Mouse (Mus musculus) olfactory bulb, adult 2 months (tissue): ENCODE data around the gene Scgb1b20.
"Not testable (repeated sequence)": the region's sequence is repeated elsewhere in the genome, so short reads cannot be mapped to it uniquely, and the experiment has no call there.

Experiments used
- CTCF ChIP-seq: fragments of 200-500 bp; IDR thresholded peaks from 2 replicates; pipeline ENCODE4 v1.5.1; 2012; ENCODE audit warnings: low read depth, mild to moderate bottlenecking, low read length, moderate library complexity; ENCODE audit not compliant: insufficient read depth
- POLR2A ChIP-seq: fragments of 200-500 bp; IDR thresholded peaks from 2 replicates; pipeline ENCODE4 v1.6.1; 2012; ENCODE audit warnings: mild to moderate bottlenecking, low read depth, low read length, moderate library complexity; ENCODE audit not compliant: insufficient read depth

DNA sequence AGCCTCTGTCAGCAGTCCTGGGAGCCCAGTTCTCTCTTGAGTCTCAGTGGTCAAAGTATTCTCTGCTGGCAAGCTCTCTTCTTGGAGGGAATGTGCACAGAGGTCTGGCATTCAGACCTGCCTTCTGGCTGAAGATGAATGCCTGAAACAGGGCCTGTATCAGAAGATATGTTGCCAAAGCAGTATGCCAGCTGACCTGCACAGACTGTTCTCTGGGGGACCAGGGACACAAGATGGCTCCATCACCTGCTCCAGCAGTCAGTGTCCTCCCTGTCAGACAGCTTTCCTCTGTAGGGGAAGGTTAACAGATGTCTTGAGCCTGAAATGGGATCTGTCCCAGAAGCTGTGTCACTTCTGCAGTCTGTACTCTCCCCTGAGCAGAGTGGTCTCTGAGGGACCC lies 26.7 kb downstream of the Scgb1b20 start:
- not testable (repeated sequence) for TF ChIP-seq POLR2A, CTCF
